ENCODE assay signal across 10 mouse cellular contexts in genomic region chr10:109765650-109766049, GRCm38 (mm10).
DNase-seq lines count a peak whose midpoint lies in the region; ATAC-seq and TF ChIP-seq lines count a peak whose summit lies in the region.
"Had no signal": no experiment of that assay in that cellular context is flagged by ENCODE, and none has a peak within 500 bp of the region (broad histone marks: within the 10 kb centered on the region; RNA-seq: fewer than 3 reads in every experiment).

No protein-coding gene starts in this region.

- no peak overlapping the region for H3K9ac ChIP-seq in hindbrain, embryonic 11.5 days (ENCODE audit: low read depth, low read length)
- H3K9ac ChIP-seq in hindbrain, embryonic 16.5 days (ENCODE audit: low read depth, low read length), result no peak overlapping the region
- H3K9ac ChIP-seq in ES-E14 (ENCODE audit: insufficient read depth, low read depth, low read length, poor library complexity, severe bottlenecking), result no peak overlapping the region
- H3K9ac ChIP-seq: embryonic facial prominence, embryonic 12.5 days; limb, embryonic 15.5 days had no signal

- 7% methylated on average over 2 of the region's 2 CpGs for WGBS in hindbrain, embryonic 11.5 days
- 7% methylated on average over 2 of the region's 2 CpGs for WGBS in hindbrain, embryonic 16.5 days

- no peaks in the 10 kb centered on the region for H3K4me1 ChIP-seq in hindbrain, embryonic 11.5 days (replicated peaks; ENCODE audit: control insufficient read depth, insufficient read depth, low read length)
- H3K4me1 ChIP-seq in hindbrain, embryonic 16.5 days (ENCODE audit: control insufficient read depth, insufficient read depth, low read depth, low read length), result no peaks in the 10 kb centered on the region
- H3K4me1 ChIP-seq in ES-E14 (ENCODE audit: control insufficient read depth in 2 of 2, insufficient read depth in 2 of 2, low read length in 2 of 2, poor library complexity in 1 of 2), result no peaks in the 10 kb centered on the region
- H3K4me1 ChIP-seq: embryonic facial prominence, embryonic 12.5 days; limb, embryonic 15.5 days had no signal

- no peaks in the 10 kb centered on the region for H3K36me3 ChIP-seq in hindbrain, embryonic 11.5 days (ENCODE audit: control insufficient read depth, insufficient read depth, low read length)
- H3K36me3 ChIP-seq in hindbrain, embryonic 16.5 days (ENCODE audit: control insufficient read depth, insufficient read depth, low read length), result peaks cover 4% of the 10 kb centered on the region; the same call in 1 of the 2 replicates
- H3K36me3 ChIP-seq in ES-E14 (ENCODE audit: control insufficient read depth, insufficient read depth, low read length, poor library complexity, severe bottlenecking), result no peaks in the 10 kb centered on the region
- H3K36me3 ChIP-seq: embryonic facial prominence, embryonic 12.5 days; limb, embryonic 15.5 days had no signal

- no peaks in the 10 kb centered on the region for H3K27me3 ChIP-seq in hindbrain, embryonic 11.5 days (ENCODE audit: control insufficient read depth, insufficient read depth, low read length)
- no peaks in the 10 kb centered on the region for H3K27me3 ChIP-seq in hindbrain, embryonic 16.5 days (replicated peaks; ENCODE audit: control insufficient read depth, insufficient read depth, low read length)
- H3K27me3 ChIP-seq: embryonic facial prominence, embryonic 12.5 days; limb, embryonic 15.5 days had no signal

- H3K27ac ChIP-seq in hindbrain, embryonic 11.5 days (ENCODE audit: low read depth, low read length), result no peak overlapping the region
- H3K27ac ChIP-seq in hindbrain, embryonic 16.5 days (ENCODE audit: low read depth, low read length), result no peak overlapping the region
- no peak overlapping the region for H3K27ac ChIP-seq in ES-E14 (ENCODE audit: insufficient read depth, low read depth, low read length, poor library complexity, severe bottlenecking)
- H3K27ac ChIP-seq: embryonic facial prominence, embryonic 12.5 days; limb, embryonic 15.5 days had no signal

- H3K4me3 ChIP-seq in hindbrain, embryonic 11.5 days (ENCODE audit: low read depth, low read length), result no peak overlapping the region
- H3K4me3 ChIP-seq in hindbrain, embryonic 16.5 days (ENCODE audit: low read length), result no peak overlapping the region
- no peak overlapping the region for H3K4me3 ChIP-seq in ES-E14 (ENCODE audit: insufficient read depth in 1 of 2, low read depth in 1 of 2, low read length in 2 of 2, poor library complexity in 1 of 2, severe bottlenecking in 1 of 2)
- H3K4me3 ChIP-seq: embryonic facial prominence, embryonic 12.5 days; limb, embryonic 15.5 days had no signal

- ATAC-seq in hindbrain, embryonic 11.5 days (ENCODE audit: low FRiP score), result no peak
- ATAC-seq in hindbrain, embryonic 16.5 days, result no peak
- ATAC-seq in CD4-positive, CD25-positive, alpha-beta regulatory T cell, adult 4 months, result no peak

- H3K9me3 ChIP-seq in hindbrain, embryonic 11.5 days (ENCODE audit: control insufficient read depth, low read length), result no peaks in the 10 kb centered on the region
- no peaks in the 10 kb centered on the region for H3K9me3 ChIP-seq in hindbrain, embryonic 16.5 days (ENCODE audit: control insufficient read depth, low read length)
- H3K9me3 ChIP-seq in ES-E14 (ENCODE audit: control insufficient read depth, insufficient read depth, low read depth, low read length), result no peaks in the 10 kb centered on the region
- H3K9me3 ChIP-seq: embryonic facial prominence, embryonic 12.5 days; limb, embryonic 15.5 days had no signal

- H3K4me2 ChIP-seq in hindbrain, embryonic 11.5 days (replicated peaks; ENCODE audit: low read depth, low read length), result no peak overlapping the region
- H3K4me2 ChIP-seq in hindbrain, embryonic 16.5 days (ENCODE audit: low read length), result no peak overlapping the region
- H3K4me2 ChIP-seq: embryonic facial prominence, embryonic 12.5 days; limb, embryonic 15.5 days had no signal

- peak; percentile 79 for DNase-seq in hindbrain, embryonic 11.5 days (ENCODE audit: low spot score)
- DNase-seq in ES-E14 (ENCODE audit: low read depth, low spot score), result peak; percentile 22
- peak; percentile 67 to 69 for DNase-seq in adrenal gland, postnatal 36 days
- DNase-seq in forelimb bud, embryonic 11.5 days (ENCODE audit: low read depth, low spot score), result peak; percentile 68
- DNase-seq in left cerebral cortex, adult 18-20 months (ENCODE audit: low spot score in 2 of 2), result peak; percentile 76 to 82
- DNase-seq in retina, postnatal 7 days (ENCODE audit: low read depth, low spot score), result peak; percentile 36

- in situ Hi-C loops in ES-E14 (cut with MboI; ENCODE audit: low sequenced_read_pairs in 2 of 2, unreplicated experiment in 2 of 2), result loop anchor here in 1 of 2 experiments (10.0 kb wide), 1 partner anchor 109 kb away; no protein-coding TSS in a partner anchor

TF ChIP-seq in ES-E14, 5 proteins besides CTCF, POLR2A, EP300 and RAD21:
- no peak for TF ChIP-seq ZNF384 (IDR thresholded peaks at IDR 0.05; ENCODE audit: low read depth, low read length)

Comparison
In these comparisons a context has a peak if more than half of its experiments do, and no peak if none do; other contexts are left out.
1. DNase-seq: peak in every context shown above with its lines; median percentile 79 in hindbrain, embryonic 11.5 days; 79 in left cerebral cortex, adult 18-20 months; 68 in adrenal gland, postnatal 36 days; 68 in forelimb bud, embryonic 11.5 days; 36 in retina, postnatal 7 days; 22 in ES-E14.